In the genomic region with DNA sequence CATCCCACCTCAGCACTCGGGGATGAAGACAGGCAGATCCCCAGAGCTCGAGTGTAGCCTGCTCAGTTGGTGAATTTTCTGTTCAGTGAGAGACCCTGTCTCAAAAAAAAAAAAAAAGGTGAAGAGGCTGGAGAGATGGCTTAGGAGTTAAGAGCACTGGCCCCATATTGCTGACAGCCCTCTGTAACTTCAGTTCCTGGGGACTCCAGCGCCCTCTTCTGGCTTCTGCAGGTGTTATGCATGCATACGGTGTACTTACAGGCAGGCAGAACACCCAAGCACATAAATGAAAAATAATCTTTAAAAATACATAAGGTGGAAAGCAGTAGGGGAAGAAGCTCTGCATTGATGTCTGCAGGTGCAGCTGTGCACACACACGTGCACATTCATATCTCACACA, we compare ENCODE assay signal across 9 mouse cellular contexts. TPM values are rescaled to one million over a fixed set of nuclear protein-coding genes. Genes with fewer than 3 reads are reported as not detected.
DNase-seq lines count a peak whose midpoint lies in the region; ATAC-seq lines count a peak whose summit lies in the region.
"Had no signal": no experiment of that assay in that cellular context is flagged by ENCODE, and none has a peak within 500 bp of the region (broad histone marks: within the 10 kb centered on the region; RNA-seq: fewer than 3 reads in every experiment).

No protein-coding gene starts in this region.

- no peak overlapping the region for H3K4me2 ChIP-seq in kidney, embryonic 14.5 days (replicated peaks; ENCODE audit: low read depth, low read length)
- no peak overlapping the region for H3K4me2 ChIP-seq in liver, embryonic 12.5 days
- H3K4me2 ChIP-seq: heart, embryonic 13.5 days had no signal

- H3K27ac ChIP-seq in kidney, embryonic 14.5 days (ENCODE audit: low read depth, low read length) = no peak overlapping the region
- no peak overlapping the region for H3K27ac ChIP-seq in liver, embryonic 12.5 days
- H3K27ac ChIP-seq: heart, embryonic 13.5 days had no signal

- DNase-seq in adrenal gland, postnatal 10 days = peak; percentile 64
- DNase-seq in adrenal gland, adult 18-20 months (ENCODE audit: low spot score in 2 of 2) = no peak
- DNase-seq in kidney, postnatal 10 days = peak; percentile 56
- DNase-seq in WW6 (ENCODE audit: low read depth, low spot score) = peak; percentile 31
- peak; percentile 31 to 52 for DNase-seq in thymus, postnatal 10 days (ENCODE audit: low spot score in 2 of 2)
- no peak for DNase-seq in kidney, adult 9 months

- H3K9me3 ChIP-seq in kidney, embryonic 14.5 days (ENCODE audit: control insufficient read depth, low read length) = no peaks in the 10 kb centered on the region
- H3K9me3 ChIP-seq in liver, embryonic 12.5 days (replicated peaks) = no peaks in the 10 kb centered on the region
- H3K9me3 ChIP-seq: heart, embryonic 13.5 days had no signal

- H3K27me3 ChIP-seq in kidney, embryonic 14.5 days (ENCODE audit: control insufficient read depth, insufficient read depth, low read length) = no peaks in the 10 kb centered on the region
- H3K27me3 ChIP-seq in liver, embryonic 12.5 days (replicated peaks) = no peaks in the 10 kb centered on the region
- H3K27me3 ChIP-seq: heart, embryonic 13.5 days had no signal

- H3K4me3 ChIP-seq in kidney, embryonic 14.5 days (ENCODE audit: low read length) = no peak overlapping the region
- H3K4me3 ChIP-seq in liver, embryonic 12.5 days = no peak overlapping the region
- H3K4me3 ChIP-seq: heart, embryonic 13.5 days had no signal

- peaks cover 47% of the 10 kb centered on the region for H3K36me3 ChIP-seq in kidney, embryonic 14.5 days (ENCODE audit: control insufficient read depth, insufficient read depth, low read length)
- peaks cover 50% of the 10 kb centered on the region for H3K36me3 ChIP-seq in liver, embryonic 12.5 days

- H3K4me1 ChIP-seq in kidney, embryonic 14.5 days (ENCODE audit: control insufficient read depth, insufficient read depth, low read length) = no peaks in the 10 kb centered on the region
- no peaks in the 10 kb centered on the region for H3K4me1 ChIP-seq in liver, embryonic 12.5 days
- H3K4me1 ChIP-seq: heart, embryonic 13.5 days had no signal

- ATAC-seq in kidney, embryonic 14.5 days (ENCODE audit: low FRiP score, low TSS enrichment) = no peak
- ATAC-seq in liver, embryonic 12.5 days = peak; percentile 46; the same call in 1 of the 2 replicates

- no peak overlapping the region for H3K9ac ChIP-seq in kidney, embryonic 14.5 days (ENCODE audit: low read depth, low read length)
- H3K9ac ChIP-seq in liver, embryonic 12.5 days = no peak overlapping the region
- H3K9ac ChIP-seq: heart, embryonic 13.5 days had no signal

- WGBS in kidney, embryonic 14.5 days = 72% methylated on average over 5 of the region's 5 CpGs
- WGBS in liver, embryonic 12.5 days (ENCODE audit: insufficient replicate concordance) = 54% methylated on average over 5 of the region's 5 CpGs

RNA-seq across cellular contexts. Expression of gene Polr3b, which starts 9.1 kb away (rescaled TPM):
- 10 to 100 TPM; 22.4 to 26.8 TPM for total RNA-seq in adrenal gland, postnatal 10 days (2021)
- 10 to 100 TPM; 15.3 to 28.2 TPM for total RNA-seq in adrenal gland, adult 18-20 months (2021)
- 12.3 and 21.7 TPM in 2 replicates for polyA plus RNA-seq in kidney, embryonic 14.5 days (2014; fragmentation: Nextera tagmentation; extraction: Ambion mirVana)
- polyA plus RNA-seq in liver, embryonic 12.5 days (2016; fragmentation: Nextera tagmentation; extraction: Ambion mirVana) = 9.9 and 11.3 TPM in 2 replicates

RNA-seq across cellular contexts. Expression of gene Tcp11l2, which starts 54.8 kb away (rescaled TPM):
- total RNA-seq in adrenal gland, postnatal 10 days (2021) = 10 to 100 TPM; 47.4 to 47.9 TPM
- total RNA-seq in adrenal gland, adult 18-20 months (2021) = 10 to 100 TPM; 28.1 to 40.9 TPM
- 6.5 and 11.3 TPM in 2 replicates for polyA plus RNA-seq in kidney, embryonic 14.5 days (2014; fragmentation: Nextera tagmentation; extraction: Ambion mirVana)
- polyA plus RNA-seq in liver, embryonic 12.5 days (2016; fragmentation: Nextera tagmentation; extraction: Ambion mirVana) = 28.1 and 28.7 TPM in 2 replicates

Comparison
In these comparisons a context has a peak if more than half of its experiments do, and no peak if none do; other contexts are left out.
1. DNase-seq: peak in adrenal gland, postnatal 10 days (single experiment), kidney, postnatal 10 days (single experiment), WW6 (single experiment) and thymus, postnatal 10 days (2 of 2); none in adrenal gland, adult 18-20 months (0 of 2) and kidney, adult 9 months (single experiment).